Mouse (Mus musculus) kidney, adult 10 weeks (tissue): ENCODE data around the gene Cad. TPM values are rescaled to one million over a fixed set of nuclear protein-coding genes. Genes with fewer than 3 reads are reported as not detected.

Source experiments
- polyA plus RNA-seq: library from polyadenylated mRNA; stranded (reverse); fragments of 350-450 nt; fragmentation: Illumina TruSeq; extraction: RNeasy Lipid Tissue Mini Kit (QIAGEN cat#74804); gene quantifications from one replicate; pipeline ENCODE4 v1.2.3, GENCODE M21; 2014; ENCODE audit warnings: low read depth, low replicate concordance

Gene Cad
- 0.32 TPM for polyA plus RNA-seq

GRCm38 (mm10) chr5:31054261-31055215 lies at the start of gene Cad:
TSS of gene Cad (plus strand) at chr5:31054780.

GRCm38 (mm10) chr5:31047848-31048762 lies 6.5 kb upstream of the Cad start, which contains the start of gene Atraid:
TSS of gene Atraid (plus strand) at chr5:31048312.

GRCm38 (mm10) chr5:31048763-31049641 lies 5.6 kb upstream of the Cad start, which contains the start of gene Slc5a6:
TSS of gene Slc5a6 (minus strand) at chr5:31048924.

GRCm38 (mm10) chr5:31105814-31106335 lies 51.3 kb downstream of the Cad start, which contains the start of gene Dnajc5g:
TSS of gene Dnajc5g (plus strand) at chr5:31106285.

GRCm38 (mm10) chr5:31108000-31108490 lies 53.5 kb downstream of the Cad start, which contains the start of gene Slc30a3:
TSS of gene Slc30a3 (minus strand) at chr5:31108237.

GRCm38 (mm10) chr5:31116354-31116753 lies 61.8 kb downstream of the Cad start, which contains the start of gene Trim54:
TSS of gene Trim54 (plus strand) at chr5:31116712.

Other genes starting within 250 kb of the Cad start
- gene Mapre3, start 240.1 kb upstream of the Cad start, polyA plus RNA-seq, result 12.5 TPM
- 11.5 TPM for gene Tmem214, start 186.8 kb upstream of the Cad start, polyA plus RNA-seq
- 3.8 TPM for gene Agbl5, start 166.1 kb upstream of the Cad start, polyA plus RNA-seq
- 224 TPM for gene Ost4, start 147.0 kb upstream of the Cad start, polyA plus RNA-seq
- gene Emilin1, start 141.4 kb upstream of the Cad start, polyA plus RNA-seq, result not detected
- 3.4 TPM for gene Khk, start 133.3 kb upstream of the Cad start, polyA plus RNA-seq
- gene Cgref1, start 109.2 kb upstream of the Cad start, polyA plus RNA-seq, result 20.9 TPM
- 26.2 TPM for gene Preb, start 94.4 kb upstream of the Cad start, polyA plus RNA-seq
- gene Tcf23, start 86.1 kb upstream of the Cad start, polyA plus RNA-seq, result 0.12 TPM
- 190 TPM for gene Atraid, start 6.5 kb upstream of the Cad start, polyA plus RNA-seq
- gene Slc5a6, start 5.9 kb upstream of the Cad start, polyA plus RNA-seq, result 14.3 TPM
- not detected for gene Dnajc5g, start 51.5 kb downstream of the Cad start, polyA plus RNA-seq
- gene Slc30a3, start 53.5 kb downstream of the Cad start, polyA plus RNA-seq, result not detected
- not detected for gene Trim54, start 61.9 kb downstream of the Cad start, polyA plus RNA-seq
- not detected for gene Ucn, start 84.0 kb downstream of the Cad start, polyA plus RNA-seq
- gene Mpv17, start 99.5 kb downstream of the Cad start, polyA plus RNA-seq, result 85.7 TPM
- 0.24 TPM for gene Gm29609, start 125.1 kb downstream of the Cad start, polyA plus RNA-seq
- 30.1 TPM for gene Gtf3c2, start 125.4 kb downstream of the Cad start, polyA plus RNA-seq
- 65.1 TPM for gene Snx17, start 138.4 kb downstream of the Cad start, polyA plus RNA-seq
- gene Eif2b4, start 138.7 kb downstream of the Cad start, polyA plus RNA-seq, result 1.6 TPM
- 0.85 TPM for gene Zfp513, start 147.5 kb downstream of the Cad start, polyA plus RNA-seq
- 20.9 TPM for gene Ppm1g, start 165.9 kb downstream of the Cad start, polyA plus RNA-seq
- 66.5 TPM for gene Nrbp1, start 186.1 kb downstream of the Cad start, polyA plus RNA-seq
- gene Gm9970, start 186.5 kb downstream of the Cad start, polyA plus RNA-seq, result not detected
- 1.5 TPM for gene Krtcap3, start 196.9 kb downstream of the Cad start, polyA plus RNA-seq
- gene Ift172, start 236.3 kb downstream of the Cad start, polyA plus RNA-seq, result 11.9 TPM
- 3.0 TPM for gene Fndc4, start 241.3 kb downstream of the Cad start, polyA plus RNA-seq
- gene Gckr, start 242.7 kb downstream of the Cad start, polyA plus RNA-seq, result not detected